Mouse (Mus musculus) testis, adult 2 months (tissue): Measurements from ENCODE around the gene Bst2.

Source experiments
- CTCF ChIP-seq: fragments of 200-500 bp; IDR thresholded peaks from 2 replicates; pipeline ENCODE4 v1.5.1; 2012; ENCODE audit warnings: low read depth, mild to moderate bottlenecking, inconsistent platforms, low read length, moderate library complexity; ENCODE audit not compliant: control insufficient read depth, insufficient read depth, insufficient replicate concordance
- POLR2A ChIP-seq: fragments of 200-500 bp; IDR thresholded peaks from 2 replicates; pipeline ENCODE4 v1.6.1; 2012; ENCODE audit warnings: low read depth, mild to moderate bottlenecking, inconsistent platforms, low read length, moderate library complexity; ENCODE audit not compliant: control insufficient read depth

DNA sequence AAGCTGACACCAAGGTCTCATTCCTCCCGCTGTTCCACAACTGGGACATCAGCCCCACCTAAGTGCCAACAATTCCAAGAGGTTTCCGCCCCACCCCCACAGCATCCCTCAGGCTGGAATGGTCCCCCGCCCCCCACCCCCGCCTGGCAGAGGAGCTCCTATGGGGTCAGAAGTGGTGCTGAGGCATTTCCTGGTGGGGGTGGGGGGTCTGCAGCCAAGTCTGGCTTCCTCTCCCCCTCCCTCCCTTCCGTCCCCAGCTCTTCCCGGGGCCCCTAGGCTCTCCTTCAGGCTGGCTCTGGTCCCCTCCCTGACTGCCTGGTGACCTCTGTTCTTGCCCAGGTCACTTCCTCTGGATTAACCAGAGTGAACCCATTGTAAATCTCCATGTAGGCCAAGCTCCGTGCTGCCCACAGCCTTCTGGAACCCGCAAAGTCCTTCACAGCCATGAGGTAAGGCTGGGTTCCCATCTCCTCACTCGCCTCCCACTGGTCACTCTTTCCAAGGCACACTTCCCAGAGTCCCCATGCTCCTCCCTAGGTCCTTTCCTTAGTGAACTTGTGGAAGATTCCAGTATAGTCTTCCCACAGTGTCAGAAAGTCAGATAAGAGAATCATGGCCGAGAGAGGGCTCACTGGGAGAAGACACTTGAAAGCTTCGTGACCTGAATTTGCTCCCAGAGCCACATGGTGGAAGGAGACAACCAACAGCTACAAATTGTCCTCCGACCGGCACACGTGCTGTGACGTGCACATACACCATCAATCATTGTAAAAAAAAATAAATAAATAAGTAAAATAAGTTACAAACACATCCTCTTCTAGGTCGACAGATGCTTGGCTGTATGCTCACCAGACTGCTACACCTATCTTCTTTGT, 38.2 kb downstream of the Bst2 start:
- TF ChIP-seq POLR2A (no peak), CTCF (no peak)
